Mouse (Mus musculus) midbrain, embryonic 16.5 days (tissue): ENCODE results near the gene Abracl. TPM values are rescaled to one million over a fixed set of nuclear protein-coding genes. Genes with fewer than 3 reads are reported as not detected.

Source experiments
- ATAC-seq: fragments of 200-750 bp; cut with Nextera tagmentation; 2 replicates; pipeline ENCODE4 v1.8.0; 2017; ENCODE audit warnings: moderate TSS enrichment
- H3K27ac ChIP-seq: fragments of 300-500 bp; sonication (generic); 2 replicates; pipeline ENCODE4 v1.5.1; 2014; ENCODE audit warnings: mild to moderate bottlenecking, low read length, mixed read lengths
- H3K27me3 ChIP-seq: fragments of 300-500 bp; sonication (generic); 2 replicates; pipeline ENCODE4 v1.6.1; 2014; ENCODE audit warnings: low read depth, low read length, mixed read lengths; ENCODE audit not compliant: control insufficient read depth, insufficient read depth
- H3K36me3 ChIP-seq: fragments of 300-500 bp; sonication (generic); 2 replicates; pipeline ENCODE4 v1.6.1; 2014; ENCODE audit warnings: mild to moderate bottlenecking, low read length, moderate library complexity, mixed read lengths; ENCODE audit not compliant: control insufficient read depth, insufficient read depth
- H3K4me1 ChIP-seq: fragments of 300-500 bp; sonication (generic); 2 replicates; pipeline ENCODE4 v1.6.1; 2014; ENCODE audit warnings: mild to moderate bottlenecking, low read length, mixed read lengths; ENCODE audit not compliant: control insufficient read depth, insufficient read depth
- H3K4me2 ChIP-seq: fragments of 300-500 bp; sonication (generic); 2 replicates; pipeline ENCODE4 v1.6.1; 2014; ENCODE audit warnings: mild to moderate bottlenecking, low read length, mixed read lengths
- H3K4me3 ChIP-seq: fragments of 300-500 bp; sonication (generic); 2 replicates; pipeline ENCODE4 v1.5.1; 2014; ENCODE audit warnings: low read depth, mild to moderate bottlenecking, low read length, moderate library complexity, mixed read lengths
- H3K9ac ChIP-seq: fragments of 300-500 bp; sonication (generic); 2 replicates; pipeline ENCODE4 v1.6.1; 2014; ENCODE audit warnings: low read depth, low read length, mixed read lengths
- H3K9me3 ChIP-seq: fragments of 300-500 bp; sonication (generic); replicated peaks from 2 replicates; pipeline ENCODE4 v1.6.1; 2014; ENCODE audit warnings: mild to moderate bottlenecking, low read length, mixed read lengths; ENCODE audit not compliant: control insufficient read depth, poor library complexity, severe bottlenecking
- WGBS: fragments of 180-500 bp; shearing (Covaris S2); extraction: QIAGEN DNeasy Blood & Tissue Kit; methylation state at CpG from one replicate; pipeline ENCODE4 v1.1.7; 2014; 5-methylcytosine and 5-hydroxymethylcytosine counted together
- polyA plus RNA-seq: library from polyadenylated mRNA; unstranded; fragments of >200 nt; fragmentation: Nextera tagmentation; extraction: Ambion mirVana; gene quantifications from 2 replicates; pipeline ENCODE4 v1.2.1, GENCODE M21; 2015

Abracl gene
- polyA plus RNA-seq, 1 experiment from 2014 or later = 45.7 TPM

DNA sequence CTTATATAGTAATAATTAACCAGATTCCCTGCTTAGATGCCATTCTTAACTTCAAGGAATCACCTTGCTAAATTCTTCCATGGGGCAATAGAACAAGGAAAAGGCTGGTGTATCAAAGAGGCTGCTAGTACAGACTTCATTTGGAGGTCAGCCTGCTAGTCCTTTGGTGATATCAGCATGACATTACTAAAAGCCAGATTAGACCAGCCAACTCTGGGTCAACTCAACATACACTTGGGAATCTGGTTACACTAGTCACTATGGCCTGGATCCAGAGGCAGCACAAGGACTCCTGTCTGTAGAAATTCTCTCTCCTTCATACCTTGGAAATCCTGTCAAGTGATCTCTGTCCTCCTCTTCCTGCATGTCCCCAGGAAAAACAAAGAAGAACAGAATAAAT, 23.3 kb upstream of the Abracl start:
- no peak overlapping the region for H3K4me3 ChIP-seq
- H3K9ac ChIP-seq = no peak overlapping the region
- no peaks in the 10 kb centered on the region for H3K27me3 ChIP-seq
- no peak overlapping the region for H3K4me2 ChIP-seq
- no peak for ATAC-seq
- no peak overlapping the region for H3K27ac ChIP-seq
- H3K9me3 ChIP-seq = no peaks in the 10 kb centered on the region
- H3K36me3 ChIP-seq = no peaks in the 10 kb centered on the region
- H3K4me1 ChIP-seq = no peaks in the 10 kb centered on the region

DNA sequence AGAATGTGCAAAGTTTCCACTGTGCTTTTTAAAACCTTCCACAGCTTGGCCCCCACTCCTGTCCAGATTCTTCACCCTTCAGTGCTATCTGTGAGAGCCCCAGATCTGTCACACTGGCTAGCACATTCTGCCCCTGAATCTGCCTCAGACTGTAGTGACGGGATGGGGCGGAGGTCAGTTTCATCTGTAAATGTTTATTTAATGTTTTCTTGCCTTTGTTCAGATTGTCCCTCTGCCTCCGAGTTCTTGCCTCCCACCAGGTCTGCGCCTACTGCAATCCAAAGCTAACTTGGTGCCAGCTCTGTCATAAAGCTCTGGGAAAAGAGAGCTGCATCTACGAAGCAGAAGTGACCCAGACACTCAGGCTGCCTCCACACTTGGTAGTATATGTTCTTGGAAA, 13.8 kb upstream of the Abracl start:
- 87% methylated on average over 5 of the region's 5 CpGs for whole genome bisulfite sequencing
- ATAC-seq = no peak
- no peaks in the 10 kb centered on the region for H3K36me3 ChIP-seq

DNA sequence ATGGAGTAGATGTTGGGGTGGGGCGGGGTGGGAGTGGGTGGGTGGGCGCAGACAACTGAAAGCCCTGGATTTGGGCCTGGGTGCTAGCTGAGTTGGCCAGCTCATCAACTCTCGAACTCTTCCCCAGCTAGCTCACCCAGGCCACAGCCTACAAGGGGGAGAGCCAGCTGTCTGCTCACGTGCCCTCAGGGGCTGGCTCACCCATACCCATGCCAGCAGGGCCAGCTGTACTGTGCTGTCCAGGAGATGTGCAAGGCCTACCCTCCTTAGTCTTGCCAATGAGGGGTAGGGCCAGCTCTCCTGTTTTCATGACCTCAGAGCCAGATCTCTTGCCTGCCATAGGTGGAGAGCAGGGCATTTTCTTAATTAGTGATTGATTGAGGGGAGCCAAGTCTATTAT, 11.3 kb upstream of the Abracl start:
- Histone ChIP-seq H3K9me3 (no peaks in the 10 kb centered on the region), H3K4me2 (no peak overlapping the region), H3K27ac (no peak overlapping the region), H3K27me3 (no peaks in the 10 kb centered on the region), H3K4me3 (no peak overlapping the region), H3K36me3 (no peaks in the 10 kb centered on the region), H3K4me1 (no peaks in the 10 kb centered on the region), H3K9ac (no peak overlapping the region)
- WGBS = 87% methylated on average over 4 of the region's 4 CpGs
- ATAC-seq = no peak

More for the DNA sequence above, 13.8 kb upstream of the Abracl start:
- Histone ChIP-seq H3K4me1 (no peaks in the 10 kb centered on the region), H3K9ac (no peak overlapping the region), H3K27ac (no peak overlapping the region), H3K4me3 (no peak overlapping the region), H3K27me3 (no peaks in the 10 kb centered on the region), H3K9me3 (no peaks in the 10 kb centered on the region), H3K4me2 (no peak overlapping the region)

DNA sequence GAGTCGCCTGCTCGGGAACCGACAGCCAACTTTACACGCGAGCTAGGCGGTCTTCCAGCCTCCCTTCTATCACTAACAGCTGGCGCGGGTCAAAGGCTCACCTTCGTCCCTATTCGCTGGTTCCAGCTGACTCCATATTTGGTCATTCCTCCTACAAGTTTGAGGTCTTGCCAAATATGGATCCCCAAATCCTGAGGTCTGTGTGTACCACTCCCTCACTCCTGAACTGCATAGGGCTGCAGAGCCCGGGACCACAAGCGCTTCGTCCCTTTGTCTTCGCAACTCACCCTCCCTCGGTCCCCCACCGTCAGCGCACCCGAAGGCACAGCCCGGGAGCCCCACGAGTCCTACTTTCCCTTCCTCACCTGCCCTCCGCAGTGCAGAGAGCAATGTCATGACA, 776 bp downstream of the Abracl start:
- peaks cover 4% of the 10 kb centered on the region; the same call in 1 of the 2 replicates for H3K4me1 ChIP-seq
- peak; percentile 90 for ATAC-seq
- H3K27me3 ChIP-seq = no peaks in the 10 kb centered on the region
- peak overlapping the region; percentile 87 for H3K9ac ChIP-seq
- peak overlapping the region; percentile 79 for H3K4me3 ChIP-seq
- no peaks in the 10 kb centered on the region for H3K36me3 ChIP-seq
- H3K27ac ChIP-seq = peak overlapping the region; percentile 92
- 0% methylated on average over 21 of the region's 21 CpGs for WGBS
- H3K4me2 ChIP-seq = peak overlapping the region; percentile 62
- H3K9me3 ChIP-seq = no peaks in the 10 kb centered on the region

DNA sequence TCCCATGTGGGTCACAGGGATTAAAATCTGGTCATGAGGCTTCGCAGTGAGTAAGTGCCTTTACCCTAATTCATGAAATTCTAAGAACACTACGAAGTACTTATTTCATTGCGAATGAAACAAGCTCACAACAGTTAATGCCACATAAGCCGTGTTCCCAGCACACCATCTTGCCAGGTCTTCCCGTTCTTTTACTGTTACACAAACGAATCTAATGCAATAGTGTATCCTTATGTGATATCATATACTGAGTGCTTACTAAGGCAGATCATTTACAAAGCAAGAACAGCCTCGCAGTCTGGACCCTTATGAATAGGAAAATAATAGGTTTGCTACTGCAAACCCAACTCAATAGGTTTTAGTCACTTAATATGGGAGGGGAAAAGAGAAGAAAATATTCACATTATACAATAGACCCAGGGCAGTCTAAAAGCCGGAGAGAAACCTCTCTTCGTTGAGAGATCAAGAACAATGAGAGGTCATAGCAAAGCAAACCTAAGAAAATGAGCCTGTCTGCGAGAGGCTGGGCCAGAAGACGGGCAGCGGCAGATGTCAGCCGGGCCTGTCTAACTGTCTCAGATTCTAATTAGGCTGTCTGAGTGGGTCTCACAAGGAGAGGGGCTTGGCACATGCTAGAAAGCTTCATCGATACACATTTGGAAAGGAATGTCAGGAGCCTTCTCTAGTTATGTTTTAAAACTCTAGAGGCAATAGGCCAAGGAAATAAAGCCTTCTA, 1.3 kb downstream of the Abracl start:
- Histone ChIP-seq H3K4me3 (peak overlapping the region; percentile 79), H3K4me1 (peaks cover 4% of the 10 kb centered on the region; the same call in 1 of the 2 replicates), H3K36me3 (no peaks in the 10 kb centered on the region), H3K27ac (peak overlapping the region; percentile 92), H3K9me3 (no peaks in the 10 kb centered on the region), H3K4me2 (peak overlapping the region; percentile 62), H3K9ac (peak overlapping the region; percentile 87), H3K27me3 (no peaks in the 10 kb centered on the region)
- 23% methylated on average over 14 of the region's 14 CpGs for WGBS
- ATAC-seq = peak; percentile 51

DNA sequence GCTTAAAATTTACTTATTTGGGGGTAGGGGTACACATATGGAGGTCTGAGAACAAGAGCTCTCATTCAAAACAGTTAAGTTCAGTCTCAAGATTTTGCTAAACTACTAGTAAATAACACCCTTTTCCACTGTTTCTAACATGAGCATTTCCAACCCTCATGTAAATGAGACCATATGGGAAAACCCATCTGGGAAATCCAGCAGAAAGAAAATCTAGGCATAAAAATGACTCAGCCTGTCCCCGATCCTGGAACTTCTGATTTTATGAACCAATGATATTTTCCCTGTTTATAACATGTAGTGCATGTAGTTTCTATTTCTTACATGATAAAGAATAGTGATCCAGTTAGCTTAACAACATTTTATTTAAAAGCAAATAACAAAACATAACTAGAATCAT, 2.2 kb downstream of the Abracl start:
- H3K4me2 ChIP-seq = no peak overlapping the region
- no peaks in the 10 kb centered on the region for H3K27me3 ChIP-seq
- H3K9me3 ChIP-seq = no peaks in the 10 kb centered on the region
- peaks cover 4% of the 10 kb centered on the region; the same call in 1 of the 2 replicates for H3K4me1 ChIP-seq
- H3K4me3 ChIP-seq = no peak overlapping the region
- no peaks in the 10 kb centered on the region for H3K36me3 ChIP-seq
- H3K27ac ChIP-seq = no peak overlapping the region
- no peak for ATAC-seq
- no peak overlapping the region for H3K9ac ChIP-seq
- WGBS = 63% methylated on average over 1 of the region's 1 CpGs

DNA sequence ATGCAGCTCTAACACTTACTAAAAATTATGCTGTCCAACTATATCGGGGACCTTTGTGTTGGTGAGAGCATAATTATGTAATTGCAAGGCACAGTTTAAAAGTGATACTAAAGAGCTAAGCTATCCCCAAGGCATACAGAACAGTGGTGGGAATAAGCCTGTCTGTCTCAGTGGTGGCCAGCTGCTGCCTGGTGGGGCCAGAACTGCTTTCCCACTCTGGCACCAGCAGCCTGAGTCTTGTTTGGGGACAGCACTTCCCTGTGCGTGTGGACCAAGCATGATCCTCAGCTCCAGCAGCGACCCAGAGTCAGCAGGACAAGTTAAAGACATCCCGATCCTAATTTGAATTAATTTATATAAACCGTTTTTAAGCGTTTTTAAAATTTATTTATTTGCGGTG, 2.6 kb downstream of the Abracl start:
- no peak for ATAC-seq
- peaks cover 4% of the 10 kb centered on the region; the same call in 1 of the 2 replicates for H3K4me1 ChIP-seq
- no peak overlapping the region for H3K4me3 ChIP-seq
- H3K36me3 ChIP-seq = no peaks in the 10 kb centered on the region
- 72% methylated on average over 7 of the region's 7 CpGs for WGBS
- H3K27me3 ChIP-seq = no peaks in the 10 kb centered on the region
- H3K9me3 ChIP-seq = no peaks in the 10 kb centered on the region
- H3K4me2 ChIP-seq = no peak overlapping the region
- H3K27ac ChIP-seq = no peak overlapping the region
- H3K9ac ChIP-seq = no peak overlapping the region

DNA sequence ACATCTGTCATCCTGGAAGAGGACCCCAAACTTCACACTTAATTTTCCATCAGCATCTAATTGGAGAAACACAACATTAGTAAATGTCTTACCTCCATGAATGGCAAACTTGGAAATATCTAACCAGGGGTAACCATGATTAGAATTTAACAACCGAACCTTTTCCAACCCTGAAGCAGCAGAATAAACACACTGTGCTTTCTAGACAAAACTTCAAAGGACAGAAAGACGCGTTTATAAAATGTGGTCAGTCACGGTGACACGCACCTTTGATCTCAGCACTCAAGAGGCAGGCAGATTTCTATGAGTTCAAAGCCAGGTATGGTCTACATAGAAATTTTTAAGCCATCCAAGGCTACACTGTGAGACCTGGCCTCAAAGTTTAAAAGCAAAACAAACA, 11.3 kb downstream of the Abracl start:
- Histone ChIP-seq H3K36me3 (no peaks in the 10 kb centered on the region), H3K9ac (no peak overlapping the region), H3K27me3 (no peaks in the 10 kb centered on the region), H3K4me2 (no peak overlapping the region), H3K9me3 (no peaks in the 10 kb centered on the region), H3K4me3 (no peak overlapping the region), H3K4me1 (no peaks in the 10 kb centered on the region), H3K27ac (no peak overlapping the region)
- 79% methylated on average over 5 of the region's 5 CpGs for WGBS
- ATAC-seq = no peak

DNA sequence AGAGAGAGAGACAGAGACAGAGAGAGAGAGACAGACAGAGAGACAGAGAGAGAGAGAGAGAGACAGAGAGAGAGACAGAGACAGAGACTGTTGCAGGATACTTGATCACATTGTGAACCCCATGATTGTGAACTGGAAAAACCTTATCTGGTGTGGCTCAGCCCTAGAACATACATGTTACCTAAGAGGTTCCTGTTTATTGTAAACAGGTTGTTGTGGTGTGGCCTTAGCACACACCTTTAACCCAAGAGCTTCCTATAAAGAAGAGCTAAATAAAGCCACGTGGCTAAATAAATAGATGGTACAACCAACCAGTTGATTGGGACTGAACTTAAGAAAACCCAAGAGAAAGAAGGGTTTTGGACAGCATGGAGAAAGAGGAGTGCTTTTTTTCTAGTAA, 13.3 kb downstream of the Abracl start:
- no peak for ATAC-seq
- H3K4me1 ChIP-seq = no peaks in the 10 kb centered on the region
- H3K4me2 ChIP-seq = no peak overlapping the region
- no peak overlapping the region for H3K9ac ChIP-seq
- WGBS = 89% methylated on average over 1 of the region's 1 CpGs
- no peaks in the 10 kb centered on the region for H3K36me3 ChIP-seq
- H3K4me3 ChIP-seq = no peak overlapping the region
- no peaks in the 10 kb centered on the region for H3K27me3 ChIP-seq
- no peaks in the 10 kb centered on the region for H3K9me3 ChIP-seq
- no peak overlapping the region for H3K27ac ChIP-seq
